Mouse (Mus musculus): ENCODE measurements at regions not wholly inside any gene's neighbourhood (a gene's known extent, or its start where the extent isn't known, plus 50 kb on each side); places are given as distances from the start of the nearest gene placed in this dataset.

DNA sequence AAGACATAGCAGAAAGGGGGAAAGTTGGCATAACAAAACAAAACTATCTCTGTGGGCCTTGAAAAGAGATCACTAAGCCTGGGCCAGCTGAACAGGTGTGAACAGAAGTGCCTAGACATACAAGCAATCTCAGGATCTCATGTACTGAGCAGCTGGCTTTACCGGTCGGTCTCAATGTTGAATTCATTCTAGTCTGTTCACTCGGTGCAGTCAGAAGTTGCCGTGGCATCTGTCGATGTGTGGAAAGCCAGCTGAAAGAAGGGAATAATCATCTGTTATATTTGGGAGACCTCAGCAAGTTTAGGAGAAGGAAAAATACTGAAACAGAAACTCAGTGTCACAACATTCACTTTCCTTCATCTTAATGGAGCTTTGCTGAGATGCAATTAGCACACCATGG is 806.6 kb upstream of the Msl3l2 start:
- H3K4me2 ChIP-seq (replicated peaks; ENCODE audit: low read depth, low read length): no peak overlapping the region
- H3K4me3 ChIP-seq (ENCODE audit: low read length): no peak overlapping the region
- H3K9ac ChIP-seq (ENCODE audit: low read depth, low read length): no peak overlapping the region
- ATAC-seq (ENCODE audit: low FRiP score, low TSS enrichment): no peak
- H3K4me1 ChIP-seq (ENCODE audit: control insufficient read depth, insufficient read depth, low read length): no peaks in the 10 kb centered on the region
- no peaks in the 10 kb centered on the region for H3K9me3 ChIP-seq (ENCODE audit: control insufficient read depth, low read length)
- WGBS: 97% methylated on average over 5 of the region's 5 CpGs
- no peaks in the 10 kb centered on the region for H3K36me3 ChIP-seq (ENCODE audit: control insufficient read depth, insufficient read depth, low read length)
- H3K27ac ChIP-seq (ENCODE audit: low read depth, low read length): no peak overlapping the region
- H3K27me3 ChIP-seq (ENCODE audit: control insufficient read depth, insufficient read depth, low read length): no peaks in the 10 kb centered on the region

DNA sequence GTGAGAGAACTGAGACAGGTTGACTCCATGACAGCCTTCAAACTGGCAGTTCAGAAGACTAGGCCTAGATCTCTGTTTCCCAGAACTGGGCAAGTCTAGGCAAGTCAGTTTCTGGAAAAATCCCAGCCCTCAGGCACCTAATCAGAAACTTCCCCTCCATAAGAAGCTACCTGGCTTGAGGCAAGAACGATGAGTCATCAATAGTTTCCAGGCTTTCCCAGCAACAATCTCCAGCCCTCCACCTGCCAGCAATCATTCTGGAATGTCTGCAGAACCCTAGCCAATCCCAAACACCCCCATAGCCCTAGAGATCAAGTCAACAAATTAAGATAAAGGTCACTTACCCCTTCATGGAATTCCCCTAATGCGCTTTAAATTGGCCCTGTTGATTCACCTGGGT is 772.9 kb upstream of the Msl3l2 start:
- Histone ChIP-seq H3K36me3 (ENCODE audit: control insufficient read depth, insufficient read depth, low read length) (no peaks in the 10 kb centered on the region), H3K4me1 (ENCODE audit: control insufficient read depth, insufficient read depth, low read length) (no peaks in the 10 kb centered on the region), H3K4me2 (replicated peaks; ENCODE audit: low read depth, low read length) (no peak overlapping the region), H3K9me3 (ENCODE audit: control insufficient read depth, low read length) (no peaks in the 10 kb centered on the region), H3K4me3 (ENCODE audit: low read length) (no peak overlapping the region), H3K9ac (ENCODE audit: low read depth, low read length) (no peak overlapping the region), H3K27me3 (ENCODE audit: control insufficient read depth, insufficient read depth, low read length) (no peaks in the 10 kb centered on the region), H3K27ac (ENCODE audit: low read depth, low read length) (no peak overlapping the region)
- 97% methylated on average over 2 of the region's 2 CpGs for WGBS
- no peak for ATAC-seq (ENCODE audit: low FRiP score, low TSS enrichment)

DNA sequence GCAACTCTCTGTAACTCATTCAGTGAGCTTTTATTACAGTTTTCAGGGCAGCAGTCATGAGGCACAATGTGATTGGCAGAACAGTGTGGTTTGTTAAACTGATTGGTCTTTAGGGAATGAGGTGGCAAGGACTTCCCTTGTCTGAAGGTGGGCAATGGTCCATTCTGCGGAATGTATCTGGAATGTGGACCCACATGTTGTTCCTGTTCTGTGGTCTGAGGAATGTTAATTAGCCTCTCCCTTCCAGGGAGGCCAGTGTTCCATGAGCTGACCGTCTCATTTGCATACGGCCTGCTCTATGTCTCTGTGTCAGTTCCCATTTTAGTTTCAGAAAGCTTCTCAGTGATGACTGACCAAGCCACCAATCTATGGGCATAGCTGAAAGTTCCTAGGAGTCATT is 770.7 kb upstream of the Msl3l2 start:
- H3K27me3 ChIP-seq (ENCODE audit: control insufficient read depth, insufficient read depth, low read length): no peaks in the 10 kb centered on the region
- 77% methylated on average over 3 of the region's 3 CpGs for WGBS
- no peak overlapping the region for H3K4me3 ChIP-seq (ENCODE audit: low read length)
- no peaks in the 10 kb centered on the region for H3K36me3 ChIP-seq (ENCODE audit: control insufficient read depth, insufficient read depth, low read length)
- H3K27ac ChIP-seq (ENCODE audit: low read depth, low read length): no peak overlapping the region
- ATAC-seq (ENCODE audit: low FRiP score, low TSS enrichment): no peak
- no peaks in the 10 kb centered on the region for H3K4me1 ChIP-seq (ENCODE audit: control insufficient read depth, insufficient read depth, low read length)
- no peaks in the 10 kb centered on the region for H3K9me3 ChIP-seq (ENCODE audit: control insufficient read depth, low read length)
- no peak overlapping the region for H3K9ac ChIP-seq (ENCODE audit: low read depth, low read length)
- H3K4me2 ChIP-seq (replicated peaks; ENCODE audit: low read depth, low read length): no peak overlapping the region

DNA sequence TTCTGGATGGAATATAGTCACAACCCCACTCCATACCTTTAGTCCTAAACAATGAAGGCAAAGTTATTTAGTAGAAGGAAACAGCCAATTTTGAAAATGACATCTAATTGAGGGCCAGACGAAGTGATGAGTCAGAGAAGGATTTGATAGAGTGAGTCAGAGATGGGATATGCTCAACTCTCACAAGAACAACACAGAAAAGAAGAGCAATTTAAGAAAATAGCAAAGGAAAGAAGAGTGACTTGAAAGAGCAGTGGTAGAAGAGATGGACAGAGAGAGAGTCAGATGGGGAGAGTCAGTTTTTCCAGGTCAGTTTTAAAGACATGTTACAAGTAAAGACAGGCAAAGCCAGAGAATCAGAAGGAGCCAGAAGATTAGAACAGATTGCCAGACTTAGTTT is 758.6 kb upstream of the Msl3l2 start:
- H3K27ac ChIP-seq (ENCODE audit: low read depth, low read length): no peak overlapping the region

More for the DNA sequence above, 758.6 kb upstream of the Msl3l2 start:
- Histone ChIP-seq H3K4me2 (replicated peaks; ENCODE audit: low read depth, low read length) (no peak overlapping the region), H3K27me3 (ENCODE audit: control insufficient read depth, insufficient read depth, low read length) (no peaks in the 10 kb centered on the region), H3K4me3 (ENCODE audit: low read length) (no peak overlapping the region), H3K36me3 (ENCODE audit: control insufficient read depth, insufficient read depth, low read length) (no peaks in the 10 kb centered on the region), H3K9me3 (ENCODE audit: control insufficient read depth, low read length) (no peaks in the 10 kb centered on the region), H3K9ac (ENCODE audit: low read depth, low read length) (no peak overlapping the region), H3K4me1 (ENCODE audit: control insufficient read depth, insufficient read depth, low read length) (no peaks in the 10 kb centered on the region)
- 88% methylated on average over 1 of the region's 1 CpGs for WGBS
- no peak for ATAC-seq (ENCODE audit: low FRiP score, low TSS enrichment)
